Mouse (Mus musculus) embryonic facial prominence, embryonic 14.5 days (tissue): ENCODE measurements around the gene Slco3a1. TPM values are rescaled to one million over a fixed set of nuclear protein-coding genes. Genes with fewer than 3 reads are reported as not detected.
"Not testable (repeated sequence)": the region's sequence is repeated elsewhere in the genome, so short reads cannot be mapped to it uniquely, and the experiment has no call there.

Experiments used
- ATAC-seq: fragments of 200-750 bp; cut with Nextera tagmentation; 2 replicates; pipeline ENCODE4 v1.8.0; 2017; ENCODE audit warnings: low read depth, moderate number of reproducible peaks, moderate TSS enrichment
- DNase-seq: peaks from one replicate; pipeline ENCODE4 v3.0.0-alpha.2; 2015; ENCODE audit warnings: low spot score
- H3K27ac ChIP-seq: fragments of 300-500 bp; sonication (generic); replicated peaks from 2 replicates; pipeline ENCODE4 v1.5.1; 2014; ENCODE audit warnings: low read depth, mild to moderate bottlenecking, low read length, moderate library complexity
- H3K27me3 ChIP-seq: fragments of 300-500 bp; sonication (generic); replicated peaks from 2 replicates; pipeline ENCODE4 v1.6.1; 2014; ENCODE audit warnings: low read length; ENCODE audit not compliant: control insufficient read depth, insufficient read depth
- H3K36me3 ChIP-seq: fragments of 300-500 bp; sonication (generic); 2 replicates; pipeline ENCODE4 v1.6.1; 2014; ENCODE audit warnings: low read length, mixed read lengths; ENCODE audit not compliant: control insufficient read depth, insufficient read depth
- H3K4me1 ChIP-seq: fragments of 300-500 bp; sonication (generic); 2 replicates; pipeline ENCODE4 v1.6.1; 2014; ENCODE audit warnings: antibody characterized with exemption, low read length; ENCODE audit not compliant: control insufficient read depth, insufficient read depth
- H3K4me2 ChIP-seq: fragments of 300-500 bp; sonication (generic); 2 replicates; pipeline ENCODE4 v1.6.1; 2014; ENCODE audit warnings: low read depth, mild to moderate bottlenecking, low read length, moderate library complexity, mixed read lengths
- H3K4me3 ChIP-seq: fragments of 300-500 bp; sonication (generic); 2 replicates; pipeline ENCODE4 v1.5.1; 2014; ENCODE audit warnings: low read depth, mild to moderate bottlenecking, low read length
- H3K9ac ChIP-seq: fragments of 300-500 bp; sonication (generic); 2 replicates; pipeline ENCODE4 v1.6.1; 2014; ENCODE audit warnings: low read depth, mild to moderate bottlenecking, low read length, moderate library complexity, mixed read lengths
- H3K9me3 ChIP-seq: fragments of 300-500 bp; sonication (generic); 2 replicates; pipeline ENCODE4 v1.6.1; 2016; ENCODE audit warnings: low read length; ENCODE audit not compliant: control insufficient read depth
- WGBS: fragments of 180-500 bp; shearing (Covaris S2); extraction: QIAGEN DNeasy Blood & Tissue Kit; methylation state at CpG from one replicate; pipeline ENCODE4 v1.1.7; 2014; 5-methylcytosine and 5-hydroxymethylcytosine counted together
- polyA plus RNA-seq: library from polyadenylated mRNA; unstranded; fragments of >200 nt; fragmentation: Nextera tagmentation; extraction: Ambion mirVana; gene quantifications from 2 replicates; pipeline ENCODE4 v1.2.1, GENCODE M21; 2014

Slco3a1 gene
- polyA plus RNA-seq, 1 experiment from 2014 or later: 13.9 TPM

DNA sequence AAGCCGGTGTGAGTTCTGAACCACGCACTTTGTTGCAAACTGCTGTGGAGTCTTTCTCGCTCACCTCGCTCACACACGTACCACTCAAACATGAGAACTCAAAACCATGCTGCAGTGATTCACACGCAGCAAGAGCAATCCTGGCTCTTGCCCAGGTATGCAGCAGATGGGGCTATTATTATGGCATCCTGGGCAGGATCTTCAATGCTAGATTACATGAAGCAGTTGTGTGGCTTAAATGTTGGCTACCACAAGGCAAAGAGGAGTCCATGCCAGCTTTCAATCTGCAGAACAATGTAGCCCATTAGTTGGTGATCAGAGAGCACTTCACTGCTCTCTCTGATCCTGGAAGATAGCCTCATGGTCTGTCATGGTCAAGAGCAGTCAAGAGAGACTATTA, 139.3 kb downstream of the Slco3a1 start:
- DNase-seq (no peak), ATAC-seq (no peak)
- Histone ChIP-seq H3K9ac (no peak overlapping the region), H3K4me1 (peaks cover 10% of the 10 kb centered on the region; the same call in 1 of the 2 replicates), H3K27ac (no peak overlapping the region), H3K27me3 (no peaks in the 10 kb centered on the region), H3K36me3 (no peaks in the 10 kb centered on the region), H3K4me3 (no peak overlapping the region), H3K9me3 (no peaks in the 10 kb centered on the region), H3K4me2 (no peak overlapping the region)
- WGBS: 91% methylated on average over 6 of the region's 6 CpGs

DNA sequence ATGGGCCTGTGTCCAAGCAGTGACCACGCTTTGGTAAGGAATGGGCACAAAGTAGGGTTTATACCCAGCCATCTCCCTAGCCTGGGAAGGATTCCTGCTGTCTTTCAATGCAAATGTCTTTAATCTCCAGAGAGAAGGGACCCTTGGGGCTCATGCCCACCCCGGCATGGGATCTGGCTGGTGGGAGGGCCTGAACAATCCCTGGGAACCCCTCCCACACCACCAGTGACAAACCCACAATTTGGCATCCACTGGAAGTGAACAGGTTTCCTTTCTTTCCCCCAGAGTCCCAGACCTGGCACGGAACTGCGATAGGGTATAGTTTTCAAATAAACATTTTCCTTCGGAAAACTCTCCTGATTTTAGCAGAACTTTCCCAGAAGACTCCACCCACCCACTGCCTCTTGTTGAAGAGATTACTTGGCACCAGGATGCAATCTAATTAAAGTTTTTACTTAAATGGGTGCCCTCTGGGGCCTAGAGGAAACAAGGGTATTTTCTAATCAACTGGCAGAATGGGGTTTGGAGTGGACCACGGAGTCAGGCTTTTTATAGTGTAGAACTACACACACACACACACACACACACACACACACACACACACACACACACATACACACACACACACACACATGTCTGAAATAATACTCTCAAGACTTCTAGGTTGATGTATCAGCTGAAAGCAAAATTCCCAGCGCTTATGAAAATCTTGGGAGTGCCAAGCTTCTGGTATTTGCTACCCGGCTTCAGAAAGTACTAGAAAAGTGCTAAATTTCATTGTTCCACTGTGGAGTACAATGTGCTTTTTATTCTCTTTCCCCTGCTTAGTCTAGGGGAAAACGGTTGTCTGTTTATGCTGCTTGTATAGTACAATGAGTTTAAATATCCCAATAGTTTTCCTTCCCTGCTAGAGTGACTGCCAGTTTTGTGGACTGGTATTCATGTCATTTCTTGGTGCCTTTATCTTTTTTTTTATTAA, 140.6 kb downstream of the Slco3a1 start:
- H3K4me2 ChIP-seq: no peak overlapping the region
- H3K36me3 ChIP-seq: no peaks in the 10 kb centered on the region
- peak; percentile 76 for DNase-seq
- H3K27me3 ChIP-seq: no peaks in the 10 kb centered on the region
- H3K9me3 ChIP-seq: no peaks in the 10 kb centered on the region
- WGBS: 48% methylated on average over 9 of the region's 9 CpGs
- H3K27ac ChIP-seq: no peak overlapping the region
- no peak overlapping the region for H3K9ac ChIP-seq
- no peak overlapping the region for H3K4me3 ChIP-seq
- ATAC-seq: peak; percentile 30; the same call in 1 of the 2 replicates
- peaks cover 10% of the 10 kb centered on the region; the same call in 1 of the 2 replicates for H3K4me1 ChIP-seq

DNA sequence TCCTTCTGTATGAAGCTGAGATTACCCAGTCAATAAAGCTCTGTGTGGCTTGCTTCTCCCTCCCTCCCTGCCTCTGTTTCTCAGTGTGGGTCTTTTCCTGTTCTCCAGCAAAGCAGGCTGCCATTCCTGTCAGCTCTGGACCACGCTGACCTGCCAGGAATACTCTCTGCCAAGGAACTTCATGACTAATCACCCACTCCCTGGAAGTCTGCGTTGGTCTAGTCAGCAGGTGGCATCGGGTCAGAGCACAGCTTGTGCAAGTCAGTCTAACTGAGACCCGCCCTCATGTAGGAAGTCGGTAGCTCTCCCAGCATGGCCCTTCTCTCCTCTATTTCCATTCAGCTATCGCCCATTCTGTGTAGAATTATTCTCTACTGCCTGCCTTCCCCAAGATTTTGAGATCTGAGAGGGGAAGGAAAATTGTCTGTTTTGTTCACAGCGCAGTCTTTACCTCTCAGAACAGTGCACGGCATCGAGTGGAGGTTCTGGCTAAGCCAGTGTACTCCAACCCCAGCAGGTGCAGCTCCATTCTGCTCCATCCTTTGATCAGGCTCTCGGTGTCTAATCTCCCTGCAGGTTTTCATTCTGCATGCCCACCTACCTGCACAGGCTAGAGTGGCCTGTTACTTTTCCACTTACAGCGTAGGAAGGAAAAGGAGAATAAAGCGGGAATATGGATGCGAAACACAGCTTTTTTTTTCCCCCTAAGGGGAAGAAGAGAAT, 145.8 kb downstream of the Slco3a1 start:
- H3K9ac ChIP-seq: no peak overlapping the region
- no peaks in the 10 kb centered on the region for H3K27me3 ChIP-seq
- 63% methylated on average over 13 of the region's 13 CpGs for WGBS
- H3K36me3 ChIP-seq: no peaks in the 10 kb centered on the region
- H3K9me3 ChIP-seq: no peaks in the 10 kb centered on the region
- ATAC-seq (no peak), DNase-seq (no peak)
- H3K4me1 ChIP-seq: peaks cover 8% of the 10 kb centered on the region; the same call in 1 of the 2 replicates
- no peak overlapping the region for H3K4me3 ChIP-seq
- H3K4me2 ChIP-seq: no peak overlapping the region
- H3K27ac ChIP-seq: no peak overlapping the region

DNA sequence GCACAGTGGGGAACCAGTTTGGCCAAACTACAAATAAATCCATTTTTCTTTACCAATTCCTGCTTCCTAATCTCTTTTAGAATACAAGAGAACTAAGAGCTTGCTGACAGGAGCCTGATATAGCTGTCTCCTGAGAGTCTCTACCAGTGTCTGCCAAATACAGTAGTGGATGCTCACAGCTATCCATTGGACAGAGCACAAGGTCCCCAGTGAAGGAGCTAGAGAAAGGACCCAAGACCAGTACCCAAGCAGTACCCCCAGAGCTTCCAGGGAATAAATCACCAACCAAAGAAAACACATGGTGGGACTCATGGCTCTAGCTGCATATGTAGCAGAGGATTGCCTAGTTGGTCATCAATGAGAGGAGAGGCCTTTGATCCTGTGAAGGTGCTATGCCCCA, 146.7 kb downstream of the Slco3a1 start:
- H3K4me2 ChIP-seq, H3K36me3 ChIP-seq, H3K9me3 ChIP-seq, H3K27me3 ChIP-seq, ATAC-seq, H3K4me3 ChIP-seq, DNase-seq, H3K4me1 ChIP-seq, H3K9ac ChIP-seq, H3K27ac ChIP-seq: not testable (repeated sequence)

DNA sequence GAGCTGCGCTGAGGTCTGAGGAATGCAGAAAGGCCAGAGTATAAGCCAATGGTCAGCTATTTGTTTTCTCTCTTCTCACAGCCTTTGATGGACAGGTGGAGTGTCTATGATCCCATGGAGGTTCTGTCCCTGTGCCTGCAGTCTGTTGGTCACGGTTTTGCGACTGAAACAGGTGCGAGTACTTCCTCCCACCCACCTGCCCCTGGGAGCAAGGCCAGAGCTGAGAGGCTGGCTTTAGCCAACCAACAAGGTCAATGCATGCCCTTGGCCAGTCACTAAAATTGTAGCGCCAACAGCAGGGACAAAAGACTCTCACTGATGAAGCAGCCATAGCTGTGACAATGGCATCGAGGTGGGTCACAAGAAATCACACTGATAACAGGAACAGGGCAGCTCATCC, 154.9 kb downstream of the Slco3a1 start:
- no peak overlapping the region for H3K4me2 ChIP-seq
- H3K9ac ChIP-seq: no peak overlapping the region
- ATAC-seq (no peak), DNase-seq (no peak)
- no peak overlapping the region for H3K4me3 ChIP-seq
- WGBS: 90% methylated on average over 6 of the region's 6 CpGs
- no peak overlapping the region for H3K27ac ChIP-seq
- no peaks in the 10 kb centered on the region for H3K36me3 ChIP-seq
- H3K4me1 ChIP-seq: no peaks in the 10 kb centered on the region
- no peaks in the 10 kb centered on the region for H3K27me3 ChIP-seq
- no peaks in the 10 kb centered on the region for H3K9me3 ChIP-seq

DNA sequence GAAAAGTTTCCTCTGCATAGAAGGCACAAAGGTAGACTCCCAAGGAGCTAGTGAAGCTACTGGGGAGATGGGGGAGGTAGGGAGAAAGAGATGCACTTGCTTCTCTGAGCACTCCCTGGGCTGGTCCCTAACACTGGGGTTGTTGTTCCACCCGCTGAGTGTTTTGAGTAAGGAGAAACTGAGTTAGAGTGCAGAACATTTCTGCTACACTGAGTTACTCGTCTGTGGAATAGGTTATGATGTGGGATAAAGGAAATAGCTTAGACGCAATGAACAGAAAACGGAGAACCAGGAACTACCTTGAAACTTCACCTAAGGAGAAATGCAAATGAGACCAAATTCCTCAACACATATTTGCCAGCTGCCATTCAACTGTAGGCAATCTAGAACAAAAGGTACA, 155.4 kb downstream of the Slco3a1 start:
- Histone ChIP-seq H3K27me3 (no peaks in the 10 kb centered on the region), H3K9me3 (no peaks in the 10 kb centered on the region), H3K9ac (no peak overlapping the region), H3K36me3 (no peaks in the 10 kb centered on the region), H3K4me2 (no peak overlapping the region), H3K4me1 (no peaks in the 10 kb centered on the region), H3K4me3 (no peak overlapping the region), H3K27ac (no peak overlapping the region)
- WGBS: 84% methylated on average over 4 of the region's 4 CpGs
- ATAC-seq: no peak
- no peak for DNase-seq

DNA sequence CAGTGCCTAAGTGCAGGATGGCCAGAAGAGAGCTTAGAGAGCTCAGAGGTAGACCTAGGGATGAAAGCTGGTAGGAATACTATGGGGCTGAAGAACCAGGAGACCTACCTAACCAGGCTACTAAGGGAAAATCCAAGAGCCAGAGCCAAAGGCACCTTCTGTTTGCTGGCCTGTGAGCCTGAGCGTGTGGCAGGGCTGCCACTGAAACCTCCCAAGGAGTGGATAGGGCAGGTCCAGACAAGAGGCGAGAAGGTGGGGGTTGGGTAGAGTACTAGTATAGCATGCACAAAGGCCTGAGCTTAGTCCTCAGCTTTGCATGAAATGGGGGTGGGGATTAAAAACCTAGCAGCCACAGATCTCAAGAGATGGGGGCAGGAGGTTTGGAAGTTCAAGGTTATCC, 156.3 kb downstream of the Slco3a1 start:
- no peak for ATAC-seq
- no peak overlapping the region for H3K4me3 ChIP-seq

DNA sequence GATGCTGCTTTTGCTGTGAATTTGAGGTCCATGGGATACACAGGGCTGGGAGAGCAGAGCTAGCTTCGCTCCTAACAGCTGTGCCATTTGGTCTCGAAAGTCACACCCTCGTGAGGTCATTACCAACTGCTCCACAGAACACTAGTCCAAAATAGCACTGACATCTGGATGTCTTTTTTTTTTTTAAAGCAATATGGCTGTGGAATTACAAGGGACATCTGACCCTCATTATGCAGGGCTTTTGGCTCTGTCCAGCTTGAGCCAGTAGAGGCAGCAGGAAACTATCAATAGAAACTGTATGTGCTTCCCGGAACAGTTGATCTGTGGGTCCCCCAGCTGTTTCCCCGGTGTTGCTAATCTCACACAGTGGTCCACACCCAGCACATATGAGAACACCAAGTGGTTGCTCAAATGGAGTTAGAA, 163.1 kb downstream of the Slco3a1 start:
- ATAC-seq (peak; percentile 78), DNase-seq (peak; percentile 52)
- no peaks in the 10 kb centered on the region for H3K36me3 ChIP-seq
- no peak overlapping the region for H3K4me3 ChIP-seq
- H3K4me2 ChIP-seq: no peak overlapping the region
- no peak overlapping the region for H3K27ac ChIP-seq
- H3K27me3 ChIP-seq: no peaks in the 10 kb centered on the region
- H3K9me3 ChIP-seq: no peaks in the 10 kb centered on the region
- H3K4me1 ChIP-seq: no peaks in the 10 kb centered on the region
- H3K9ac ChIP-seq: no peak overlapping the region
- WGBS: 37% methylated on average over 5 of the region's 5 CpGs

More for the DNA sequence above, 156.3 kb downstream of the Slco3a1 start:
- no peaks in the 10 kb centered on the region for H3K27me3 ChIP-seq
- H3K9ac ChIP-seq: no peak overlapping the region
- no peaks in the 10 kb centered on the region for H3K9me3 ChIP-seq
- H3K4me2 ChIP-seq: no peak overlapping the region
- 59% methylated on average over 2 of the region's 2 CpGs for WGBS
- no peaks in the 10 kb centered on the region for H3K36me3 ChIP-seq
- H3K4me1 ChIP-seq: no peaks in the 10 kb centered on the region
- DNase-seq: no peak
- no peak overlapping the region for H3K27ac ChIP-seq
